Mouse (Mus musculus) embryonic stem cell, embryonic (primary cell): ENCODE results near the gene Olfr518.

Source experiments
- CTCF ChIA-PET, 4 experiments: fragments of 300-600 bp in 2 of 4; fragments of 350-600 bp in 2 of 4; sonication (Branson Sonifier 250); formaldehyde crosslinking; loops; one replicate each; lab custom pipeline; 2022; ENCODE audit warnings: inconsistent platforms in 2 of 4; lab: Charles Lee
- POLR2A ChIA-PET, 4 experiments: fragments of 300-600 bp in 2 of 4; fragments of 350-600 bp in 2 of 4; sonication (Branson Sonifier 250); formaldehyde crosslinking; loops; one replicate each; lab custom pipeline; 2022; ENCODE audit warnings: antibody characterized with exemption in 4 of 4, inconsistent platforms in 1 of 4; lab: Charles Lee

Olfr518 gene

GRCm38 (mm10) chr7:108884906-108885305 is at the start of gene Olfr518:
TSS of gene Olfr518 (minus strand) at chr7:108885006.
- ChIA-PET POLR2A (no interaction called here), CTCF (no interaction called here)

- CTCF ChIA-PET = interaction anchor here in 1 of 4 experiments (0.5 to 1.3 kb wide), 2 partner anchors 10 to 684 kb away, joined by 3 to 4 read pairs; no protein-coding TSS in a partner anchor
- POLR2A ChIA-PET = interaction anchor here (0.7 to 5.9 kb wide), 12 partner anchors 9 to 149 kb away, joined by 3 to 47 read pairs (median 4); no protein-coding TSS in a partner anchor
Observed at GRCm38 (mm10) chr7:108933794-108934731, 49.3 kb upstream of the Olfr518 start, which contains the start of gene Eif3f. TSS of gene Eif3f (plus strand) at chr7:108934417.

- POLR2A ChIA-PET = interaction anchor here in 2 of 4 experiments (0.7 to 1.0 kb wide), 3 partner anchors 19 to 114 kb away, joined by 3 to 4 read pairs (median 3); no protein-coding TSS in a partner anchor
- CTCF ChIA-PET = no interaction called here
Observed at GRCm38 (mm10) chr7:108929726-108930393, 45.1 kb upstream of the Olfr518 start, which contains the start of gene Nlrp10. TSS of gene Nlrp10 (minus strand) at chr7:108930178.

- ChIA-PET CTCF (no interaction called here), POLR2A (no interaction called here)
Observed at GRCm38 (mm10) chr7:108928280-108929188, 43.7 kb upstream of the Olfr518 start.

- CTCF ChIA-PET = no interaction called here
- POLR2A ChIA-PET = no interaction called here
Observed at GRCm38 (mm10) chr7:108927043-108927442, 42.2 kb upstream of the Olfr518 start.

- CTCF ChIA-PET = no interaction called here
- POLR2A ChIA-PET = interaction anchor here in 2 of 4 experiments (0.6 to 1.1 kb wide), 2 partner anchors 26 to 31 kb away, joined by 3 read pairs; partner anchors contain the start of gene Nlrp10 (in 1 of the 2)
Observed at GRCm38 (mm10) chr7:108903969-108904368, 19.2 kb upstream of the Olfr518 start.

- CTCF ChIA-PET = no interaction called here
- POLR2A ChIA-PET = no interaction called here
Observed at GRCm38 (mm10) chr7:108894320-108894719, 9.5 kb upstream of the Olfr518 start, which contains the start of gene Olfr519. TSS of gene Olfr519 (minus strand) at chr7:108894420.

- CTCF ChIA-PET = no interaction called here
- POLR2A ChIA-PET = interaction anchor here in 1 of 4 experiments (0.5 kb wide), 1 partner anchor 43 kb away, joined by 3 read pairs; no protein-coding TSS in a partner anchor
Observed at GRCm38 (mm10) chr7:108872279-108872678, 12.5 kb downstream of the Olfr518 start, which contains the start of gene Olfr517. TSS of gene Olfr517 (minus strand) at chr7:108872379.

- ChIA-PET CTCF (no interaction called here), POLR2A (no interaction called here)
Observed at GRCm38 (mm10) chr7:108850429-108850828, 34.4 kb downstream of the Olfr518 start, which contains the start of gene Olfr516. TSS of gene Olfr516 (minus strand) at chr7:108850529.
